Mouse (Mus musculus): ENCODE measurements at regions not wholly inside any gene's neighbourhood (a gene's known extent, or its start where the extent isn't known, plus 50 kb on each side); places are given as distances from the start of the nearest gene placed in this dataset.

DNA sequence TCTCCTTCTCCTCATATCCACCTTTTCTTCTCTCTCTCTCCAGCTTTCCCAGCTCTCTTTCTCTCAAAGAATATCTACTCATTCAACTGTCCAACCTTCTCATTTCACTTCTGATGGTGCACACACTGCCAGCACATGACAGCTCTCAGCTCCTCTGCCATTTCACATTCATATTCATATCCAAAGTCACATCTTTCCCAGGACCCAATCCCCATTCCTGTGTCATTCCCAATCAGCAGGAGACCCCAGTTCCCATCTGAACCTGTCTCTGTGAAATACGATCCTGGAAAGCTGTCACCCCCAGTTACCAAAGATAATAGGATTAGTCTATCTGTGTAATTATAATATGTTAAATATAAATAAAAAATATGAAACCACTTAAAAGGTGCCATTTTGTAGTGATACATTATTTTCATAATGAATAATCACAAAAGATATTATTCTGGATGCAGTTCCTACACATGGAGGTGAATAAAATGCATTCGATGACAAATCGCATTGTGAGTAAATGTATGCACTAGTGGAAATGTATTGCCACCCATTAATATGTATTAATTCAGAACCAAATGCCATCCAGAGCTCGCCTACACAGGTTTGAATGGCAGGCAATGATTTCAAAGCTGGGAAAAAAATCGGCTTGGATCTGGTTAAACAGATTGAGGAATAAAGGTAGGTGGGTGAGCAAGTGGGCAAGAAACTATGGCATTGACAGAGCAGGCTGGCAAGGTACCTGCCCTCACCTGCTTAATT, 855.0 kb downstream of the Ntrk3 start:
- TF ChIP-seq CTCF (IDR thresholded peaks at IDR 0.05; ENCODE audit: low read depth), result no peak
- TF ChIP-seq EP300 (optimal IDR thresholded peaks at IDR 0.05), result no peak

Data from stomach, postnatal 0 days (tissue).